Mouse (Mus musculus): ENCODE measurements at regions not wholly inside any gene's neighbourhood (a gene's known extent, or its start where the extent isn't known, plus 50 kb on each side); places are given as distances from the start of the nearest gene placed in this dataset.

DNA sequence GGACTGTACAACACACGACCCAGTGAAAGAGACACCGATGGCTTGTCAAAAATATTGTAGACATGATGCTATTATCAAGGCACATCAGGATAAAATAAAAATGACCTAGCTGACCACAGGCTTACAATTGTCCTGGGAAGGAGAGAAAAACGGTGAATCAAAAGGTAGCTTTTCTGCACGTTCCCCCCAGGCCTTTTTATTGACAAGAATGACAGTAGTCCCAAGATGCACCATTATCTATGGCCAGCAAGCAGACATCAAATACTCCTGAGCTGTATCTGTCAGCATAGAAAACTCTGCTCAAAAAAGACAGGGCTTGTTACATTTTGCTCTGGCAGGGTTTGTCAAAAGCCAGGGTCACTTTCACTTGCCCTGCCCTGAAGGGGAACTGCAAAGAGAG lies 1753.6 kb upstream of the Zeb2 start:
- H3K4me3 ChIP-seq (replicated peaks; ENCODE audit: low read length), result no peak overlapping the region
- no peak overlapping the region for H3K4me2 ChIP-seq (ENCODE audit: low read depth, low read length)
- H3K9ac ChIP-seq (ENCODE audit: low read length), result no peak overlapping the region
- H3K27me3 ChIP-seq (ENCODE audit: control insufficient read depth, insufficient read depth, low read length), result no peaks in the 10 kb centered on the region
- WGBS, result 70% methylated on average over 4 of the region's 4 CpGs
- no peaks in the 10 kb centered on the region for H3K36me3 ChIP-seq (ENCODE audit: control insufficient read depth, insufficient read depth, low read length)
- H3K4me1 ChIP-seq (ENCODE audit: control insufficient read depth, insufficient read depth, low read length), result no peaks in the 10 kb centered on the region
- H3K9me3 ChIP-seq (replicated peaks; ENCODE audit: control insufficient read depth, low read length), result no peaks in the 10 kb centered on the region
- H3K27ac ChIP-seq (ENCODE audit: low read length), result peak overlapping the region; percentile 28; the same call in 1 of the 2 replicates
- ATAC-seq (ENCODE audit: insufficient read depth, low FRiP score), result no peak

Data from stomach, embryonic 16.5 days (tissue).